Mouse (Mus musculus) neural tube, embryonic 13.5 days (tissue): ENCODE results near the gene Edc4. TPM values are rescaled to one million over a fixed set of nuclear protein-coding genes. Genes with fewer than 3 reads are reported as not detected.
"Not testable (repeated sequence)": the region's sequence is repeated elsewhere in the genome, so short reads cannot be mapped to it uniquely, and the experiment has no call there.

Experiments
- ATAC-seq: fragments of 200-750 bp; cut with Nextera tagmentation; 2 replicates; pipeline ENCODE4 v1.8.0; 2017; ENCODE audit warnings: low read depth, mild to moderate bottlenecking, moderate TSS enrichment, moderate library complexity
- H3K27ac ChIP-seq: fragments of 300-500 bp; sonication (generic); replicated peaks from 2 replicates; pipeline ENCODE4 v1.5.1; 2015; ENCODE audit warnings: moderate library complexity, mild to moderate bottlenecking, inconsistent platforms
- H3K27me3 ChIP-seq: fragments of 300-500 bp; sonication (generic); 2 replicates; pipeline ENCODE4 v1.6.1; 2015; ENCODE audit warnings: mild to moderate bottlenecking, inconsistent platforms
- H3K36me3 ChIP-seq: fragments of 300-500 bp; sonication (generic); 2 replicates; pipeline ENCODE4 v1.6.1; 2015; ENCODE audit warnings: mild to moderate bottlenecking, inconsistent platforms
- H3K4me1 ChIP-seq: fragments of 300-500 bp; sonication (generic); replicated peaks from 2 replicates; pipeline ENCODE4 v1.6.1; 2015; ENCODE audit warnings: inconsistent platforms
- H3K4me2 ChIP-seq: fragments of 300-500 bp; sonication (generic); 2 replicates; pipeline ENCODE4 v1.6.1; 2015; ENCODE audit warnings: inconsistent platforms, mild to moderate bottlenecking, moderate library complexity
- H3K4me3 ChIP-seq: fragments of 300-500 bp; sonication (generic); 2 replicates; pipeline ENCODE4 v1.5.1; 2015; ENCODE audit warnings: mild to moderate bottlenecking, inconsistent platforms
- H3K9ac ChIP-seq: fragments of 300-500 bp; sonication (generic); 2 replicates; pipeline ENCODE4 v1.6.1; 2015; ENCODE audit warnings: moderate library complexity, mild to moderate bottlenecking, inconsistent platforms
- H3K9me3 ChIP-seq: fragments of 300-500 bp; sonication (generic); 2 replicates; pipeline ENCODE4 v1.6.1; 2016; ENCODE audit warnings: inconsistent platforms
- WGBS: fragments of 180-500 bp; shearing (Covaris S2); methylation state at CpG from one replicate; pipeline ENCODE4 v1.1.7; 2015; 5-methylcytosine and 5-hydroxymethylcytosine counted together
- polyA plus RNA-seq: library from polyadenylated mRNA; unstranded; fragments of >200 nt; fragmentation: Nextera tagmentation; extraction: Ambion mirVana; gene quantifications from 2 replicates; pipeline ENCODE4 v1.2.1, GENCODE M21; 2015

Gene Edc4
- polyA plus RNA-seq = 43.9 and 48.6 TPM in 2 replicates

DNA sequence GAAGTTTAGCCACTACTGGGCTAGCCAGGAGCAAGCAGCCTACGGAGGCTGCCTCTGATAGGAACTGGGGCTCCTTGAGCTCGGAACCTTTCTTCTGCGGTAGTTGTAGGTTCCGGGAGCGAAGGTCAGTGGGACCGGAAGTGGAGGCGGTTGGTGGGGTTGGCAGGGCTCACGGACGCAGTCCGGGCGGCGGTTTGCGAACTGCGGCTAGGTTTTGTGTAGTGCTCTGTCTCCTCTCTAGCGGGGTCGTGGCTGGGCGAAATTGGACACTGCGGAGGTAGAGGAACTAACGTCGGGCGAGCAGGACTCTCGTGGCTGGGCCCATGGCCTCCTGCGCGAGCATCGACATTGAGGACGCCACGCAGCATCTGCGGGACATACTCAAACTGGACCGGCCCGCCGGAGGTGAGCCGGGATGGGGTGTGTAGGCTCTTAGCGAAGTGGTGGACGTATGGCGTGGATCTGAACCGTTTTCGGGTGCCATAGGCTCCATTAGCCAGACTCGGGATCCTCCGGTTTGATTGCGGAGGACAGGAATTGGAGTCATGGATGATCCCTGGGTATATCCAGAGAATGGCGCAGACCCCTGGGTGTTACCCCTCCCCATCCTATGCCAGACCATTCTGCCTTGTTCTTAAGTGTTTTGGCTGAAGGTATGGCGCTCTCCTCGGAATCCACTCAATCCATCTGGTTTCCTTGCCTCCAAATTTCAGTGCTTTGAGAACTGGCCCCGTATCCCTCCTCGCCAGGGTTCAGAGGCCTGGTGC is at the start of gene Edc4:
Edc4 (plus strand) TSS at position 128 of the 767 bp plus-strand sequence.
- WGBS = under 1% methylated on average over 45 of the region's 45 CpGs
- Histone ChIP-seq H3K36me3 (peaks cover 59% of the 10 kb centered on the region), H3K27me3 (no peaks in the 10 kb centered on the region), H3K9me3 (no peaks in the 10 kb centered on the region), H3K27ac (0 out of 2 replicates have a peak within 1 kb of the TSS, but pooled peaks have one; percentile 38), H3K4me2 (peak within 1 kb of the TSS; percentile 91), H3K9ac (peak within 1 kb of the TSS; percentile 91), H3K4me1 (peaks cover 31% of the 10 kb centered on the region), H3K4me3 (peak within 1 kb of the TSS; percentile 92)
- ATAC-seq = peak; percentile 89

DNA sequence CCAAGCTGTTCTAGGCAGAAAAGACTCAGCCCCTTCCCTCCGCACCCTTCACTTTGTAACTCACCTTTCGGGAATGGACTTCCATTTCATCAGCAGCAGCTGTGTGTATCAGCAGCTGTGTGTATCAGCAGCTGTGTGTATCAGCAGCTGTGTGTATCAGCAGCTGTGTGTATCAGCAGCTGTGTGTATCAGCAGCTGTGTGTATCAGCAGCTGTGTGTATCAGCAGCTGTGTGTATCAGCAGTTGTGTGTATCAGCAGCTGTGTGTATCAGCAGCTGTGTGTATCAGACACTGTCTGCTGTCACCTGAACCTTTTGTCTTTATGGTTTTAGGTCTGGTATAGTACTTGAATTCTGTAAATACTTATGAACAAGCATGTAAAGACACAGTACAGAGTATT is 46.9 kb upstream of the Edc4 start:
- WGBS = 87% methylated on average over 2 of the region's 2 CpGs
- not testable (repeated sequence) for ATAC-seq, H3K27me3 ChIP-seq

DNA sequence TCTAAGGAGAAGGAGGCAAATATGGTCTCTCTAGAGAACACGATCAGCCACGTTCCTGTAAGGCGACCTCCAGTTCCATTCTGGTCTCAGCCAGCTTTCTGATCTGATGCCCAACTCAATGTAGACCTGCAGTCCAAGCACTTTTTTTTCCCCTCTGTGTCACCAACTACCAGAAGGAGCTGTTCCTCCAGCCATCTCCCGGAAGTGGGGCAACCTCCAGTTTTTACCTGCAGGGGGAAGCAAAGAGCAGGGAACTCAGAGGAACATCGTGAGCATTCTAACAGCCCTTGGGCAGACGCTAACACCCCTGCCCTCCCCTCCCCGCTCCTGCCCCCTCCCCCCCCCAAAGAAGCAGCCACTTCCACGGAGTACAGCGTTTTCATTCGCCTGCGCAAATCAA is 45.4 kb upstream of the Edc4 start:
- H3K36me3 ChIP-seq = no peaks in the 10 kb centered on the region
- H3K4me2 ChIP-seq = no peak overlapping the region
- H3K27me3 ChIP-seq = 0 out of 2 replicates have a peak, but pooled peaks cover 3% of the 10 kb centered on the region
- H3K9ac ChIP-seq = no peak overlapping the region
- H3K27ac ChIP-seq = no peak overlapping the region
- H3K4me3 ChIP-seq = no peak overlapping the region
- 28% methylated on average over 11 of the region's 11 CpGs for WGBS
- no peaks in the 10 kb centered on the region for H3K9me3 ChIP-seq
- ATAC-seq = no peak
- H3K4me1 ChIP-seq = no peaks in the 10 kb centered on the region

More for the DNA sequence above, 46.9 kb upstream of the Edc4 start:
- H3K9ac ChIP-seq, H3K4me1 ChIP-seq, H3K9me3 ChIP-seq, H3K4me2 ChIP-seq, H3K27ac ChIP-seq, H3K36me3 ChIP-seq, H3K4me3 ChIP-seq: not testable (repeated sequence)

DNA sequence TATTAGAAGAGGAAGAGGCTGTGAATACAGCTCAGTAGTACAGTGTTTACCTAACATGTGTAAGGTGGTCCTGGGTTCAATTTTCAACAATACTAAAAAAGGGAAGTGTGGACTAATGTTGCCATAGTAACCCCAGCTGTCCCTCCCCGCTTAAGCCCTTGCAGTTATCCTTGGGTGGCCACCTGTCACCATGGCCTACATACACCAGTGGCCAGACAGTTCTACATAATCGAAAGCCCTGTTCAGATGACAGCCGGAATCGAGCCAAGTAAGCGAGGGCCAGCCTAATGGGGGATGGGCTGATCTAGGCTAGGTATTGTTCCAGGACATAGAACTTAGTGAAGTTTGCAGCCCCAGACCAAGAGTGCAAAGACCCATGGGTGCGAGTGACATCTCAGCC is 43.7 kb upstream of the Edc4 start:
- WGBS = 88% methylated on average over 6 of the region's 6 CpGs
- H3K4me1 ChIP-seq = no peaks in the 10 kb centered on the region
- no peaks in the 10 kb centered on the region for H3K9me3 ChIP-seq
- no peak for ATAC-seq
- H3K27me3 ChIP-seq = 0 out of 2 replicates have a peak, but pooled peaks cover 3% of the 10 kb centered on the region
- H3K4me2 ChIP-seq = no peak overlapping the region
- H3K36me3 ChIP-seq = peaks cover 11% of the 10 kb centered on the region; the same call in 1 of the 2 replicates
- no peak overlapping the region for H3K27ac ChIP-seq
- no peak overlapping the region for H3K4me3 ChIP-seq
- no peak overlapping the region for H3K9ac ChIP-seq

DNA sequence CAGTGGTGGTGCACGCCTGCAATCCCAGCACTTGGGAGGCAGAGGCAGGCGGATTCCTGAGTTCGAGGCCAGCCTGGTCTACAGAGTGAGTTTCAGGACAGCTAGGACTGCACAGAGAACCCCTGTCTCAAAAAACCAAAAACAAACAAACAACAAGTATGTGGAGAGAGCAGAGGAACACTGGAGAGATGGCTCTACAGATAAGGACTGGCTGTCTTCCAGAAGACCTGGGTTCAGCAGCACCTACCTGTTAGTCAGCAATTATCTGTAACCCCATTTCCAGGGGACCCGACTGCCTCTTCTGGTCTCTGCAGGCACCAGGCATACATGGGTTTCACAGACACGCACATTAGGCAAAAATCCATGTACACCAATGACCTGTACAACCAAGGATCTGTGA is 41.5 kb upstream of the Edc4 start:
- Histone ChIP-seq H3K4me3 (no peak overlapping the region), H3K4me1 (no peaks in the 10 kb centered on the region), H3K9me3 (no peaks in the 10 kb centered on the region), H3K4me2 (no peak overlapping the region), H3K27me3 (no peaks in the 10 kb centered on the region), H3K9ac (no peak overlapping the region), H3K36me3 (peaks cover 28% of the 10 kb centered on the region), H3K27ac (no peak overlapping the region)
- 92% methylated on average over 5 of the region's 5 CpGs for WGBS
- no peak for ATAC-seq

DNA sequence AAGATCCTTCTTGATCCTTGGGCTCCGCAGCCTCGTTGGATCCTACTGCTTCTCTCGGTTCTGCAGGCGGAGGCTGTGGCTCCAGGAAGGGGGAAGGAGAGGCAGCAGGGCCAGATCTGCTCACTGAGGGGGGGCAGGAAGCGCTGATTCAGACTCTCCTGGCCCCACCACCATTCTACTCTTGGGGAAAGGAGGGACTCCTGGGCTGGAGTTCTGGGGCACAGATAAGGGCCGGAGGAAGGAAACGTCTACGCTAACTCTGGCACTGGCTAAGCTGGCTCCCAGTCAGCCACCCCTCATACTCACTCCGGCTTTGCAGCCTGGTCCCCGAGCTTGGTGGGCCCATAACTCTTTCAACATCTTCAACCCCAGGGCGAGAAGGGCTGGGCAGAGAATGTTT is 34.0 kb upstream of the Edc4 start:
- Histone ChIP-seq H3K4me2 (no peak overlapping the region), H3K27ac (no peak overlapping the region), H3K9me3 (no peaks in the 10 kb centered on the region), H3K27me3 (no peaks in the 10 kb centered on the region), H3K4me3 (no peak overlapping the region), H3K4me1 (peaks cover 8% of the 10 kb centered on the region), H3K9ac (no peak overlapping the region), H3K36me3 (peaks cover 74% of the 10 kb centered on the region)
- WGBS = 91% methylated on average over 11 of the region's 11 CpGs
- ATAC-seq = no peak

DNA sequence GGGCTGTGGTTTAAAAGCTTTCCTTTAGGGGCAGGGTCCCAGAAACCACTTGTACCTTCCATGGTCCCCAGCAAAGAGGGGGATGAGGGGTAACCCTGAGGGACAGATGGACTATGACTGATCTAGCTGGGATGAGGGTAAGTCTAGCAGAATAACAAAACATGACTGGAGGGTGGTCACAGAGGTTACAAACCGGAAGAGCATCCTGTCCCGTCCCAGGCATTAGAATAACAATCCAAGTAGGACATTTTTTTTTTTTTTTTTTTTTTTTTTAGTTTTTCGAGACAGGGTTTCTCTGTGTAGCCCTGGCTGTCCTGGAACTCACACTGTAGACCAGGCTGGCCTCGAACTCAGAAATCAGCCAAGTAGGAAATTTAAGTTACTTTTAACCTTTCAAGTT is 30.7 kb upstream of the Edc4 start:
- no peak overlapping the region for H3K4me3 ChIP-seq
- no peaks in the 10 kb centered on the region for H3K27me3 ChIP-seq
- peak overlapping the region; percentile 0; the same call in 1 of the 2 replicates for H3K9ac ChIP-seq
- H3K4me1 ChIP-seq = peaks cover 12% of the 10 kb centered on the region
- H3K36me3 ChIP-seq = peaks cover 46% of the 10 kb centered on the region
- H3K9me3 ChIP-seq = no peaks in the 10 kb centered on the region
- no peak overlapping the region for H3K27ac ChIP-seq
- WGBS = 75% methylated on average over 4 of the region's 4 CpGs
- peak overlapping the region; percentile 41; the same call in 1 of the 2 replicates for H3K4me2 ChIP-seq
- ATAC-seq = no peak

DNA sequence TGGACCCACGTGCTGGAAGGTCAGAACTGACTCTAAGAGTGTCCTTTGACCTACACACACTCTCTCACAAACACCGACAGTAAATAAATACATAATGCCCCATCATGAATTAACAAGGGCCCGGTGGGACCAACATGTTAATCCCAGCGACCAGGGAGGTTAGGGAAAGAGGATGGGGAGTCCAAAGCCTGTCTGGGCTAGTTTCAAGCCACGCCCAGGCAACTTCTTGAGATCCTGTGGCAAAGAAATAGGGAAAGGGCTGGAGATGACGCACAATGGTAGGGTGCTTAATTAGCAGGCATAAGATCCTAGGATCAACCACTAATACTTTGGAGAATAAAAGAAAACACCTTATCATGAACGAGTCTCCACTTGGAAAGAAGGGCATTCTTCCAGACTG is 30.1 kb upstream of the Edc4 start:
- WGBS = 83% methylated on average over 7 of the region's 7 CpGs
- Histone ChIP-seq H3K4me3 (peak overlapping the region; percentile 12; the same call in 1 of the 2 replicates), H3K4me1 (peaks cover 15% of the 10 kb centered on the region), H3K4me2 (peak overlapping the region; percentile 41), H3K27ac (no peak overlapping the region), H3K27me3 (no peaks in the 10 kb centered on the region), H3K36me3 (peaks cover 41% of the 10 kb centered on the region), H3K9ac (peak overlapping the region; percentile 0), H3K9me3 (no peaks in the 10 kb centered on the region)
- no peak for ATAC-seq

DNA sequence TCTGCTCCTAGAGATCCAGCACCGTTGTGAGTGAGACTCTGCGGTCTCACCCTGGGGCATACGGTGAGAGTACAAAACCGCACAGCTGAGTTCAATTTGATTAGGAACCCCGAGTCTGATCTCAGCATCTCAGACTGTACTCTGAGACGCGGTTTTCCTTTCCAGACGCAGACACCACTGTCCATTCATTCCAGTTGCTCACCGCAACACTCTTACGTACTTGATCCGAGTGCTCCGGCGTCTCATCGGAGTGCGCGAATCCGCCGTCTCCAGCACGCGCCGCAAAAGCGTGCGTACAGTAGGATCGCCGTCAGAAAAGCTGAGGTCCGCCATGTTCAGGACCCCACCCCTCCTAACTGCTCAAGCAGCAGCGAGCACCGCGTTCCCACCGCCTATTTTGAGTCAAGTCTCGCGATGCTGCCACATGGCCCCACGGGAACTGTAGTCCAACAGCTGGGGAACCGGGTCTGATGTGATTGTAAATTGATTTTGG is 29.0 kb upstream of the Edc4 start:
- peak; percentile 75 for ATAC-seq
- under 1% methylated on average over 34 of the region's 34 CpGs for WGBS
- Histone ChIP-seq H3K9ac (peak overlapping the region; percentile 79), H3K9me3 (no peaks in the 10 kb centered on the region), H3K4me3 (peak overlapping the region; percentile 62), H3K36me3 (peaks cover 30% of the 10 kb centered on the region), H3K27me3 (no peaks in the 10 kb centered on the region), H3K4me1 (peaks cover 25% of the 10 kb centered on the region), H3K4me2 (peak overlapping the region; percentile 72), H3K27ac (peak overlapping the region; percentile 84)

DNA sequence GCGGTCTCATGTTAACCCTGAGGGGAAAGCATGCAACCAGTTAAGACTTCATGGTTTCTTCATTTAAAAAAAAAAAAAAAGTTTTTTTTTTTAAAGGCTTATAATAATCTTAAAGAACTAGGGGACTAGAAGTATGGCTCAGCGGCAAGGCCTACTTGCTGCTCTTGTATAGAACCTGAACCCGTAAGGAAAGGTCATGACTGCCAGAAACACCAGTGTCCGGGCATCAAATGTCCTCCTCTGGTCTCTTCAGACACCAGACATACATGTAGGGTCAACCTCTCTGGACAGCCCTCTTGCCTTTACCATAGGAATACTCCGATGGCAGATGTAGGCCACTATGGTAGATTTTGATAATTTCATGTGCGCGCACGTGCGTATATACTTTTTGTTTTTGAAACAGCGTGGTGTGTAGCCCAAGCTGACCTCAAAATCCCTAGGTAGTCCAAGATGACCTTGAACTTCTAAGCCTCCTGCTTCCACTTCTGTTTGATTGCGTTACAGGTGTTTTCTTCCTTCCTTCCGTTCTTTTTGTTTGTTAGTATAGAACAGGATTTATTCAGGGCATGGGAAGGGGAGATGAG is 28.4 kb upstream of the Edc4 start:
- H3K9me3 ChIP-seq = no peaks in the 10 kb centered on the region
- H3K4me2 ChIP-seq = peak overlapping the region; percentile 72; the same call in 1 of the 2 replicates
- H3K4me1 ChIP-seq = peaks cover 31% of the 10 kb centered on the region
- H3K27ac ChIP-seq = no peak overlapping the region
- ATAC-seq = no peak
- WGBS = 81% methylated on average over 12 of the region's 12 CpGs
- H3K4me3 ChIP-seq = peak overlapping the region; percentile 62
- no peaks in the 10 kb centered on the region for H3K27me3 ChIP-seq
- peaks cover 24% of the 10 kb centered on the region for H3K36me3 ChIP-seq
- H3K9ac ChIP-seq = no peak overlapping the region

DNA sequence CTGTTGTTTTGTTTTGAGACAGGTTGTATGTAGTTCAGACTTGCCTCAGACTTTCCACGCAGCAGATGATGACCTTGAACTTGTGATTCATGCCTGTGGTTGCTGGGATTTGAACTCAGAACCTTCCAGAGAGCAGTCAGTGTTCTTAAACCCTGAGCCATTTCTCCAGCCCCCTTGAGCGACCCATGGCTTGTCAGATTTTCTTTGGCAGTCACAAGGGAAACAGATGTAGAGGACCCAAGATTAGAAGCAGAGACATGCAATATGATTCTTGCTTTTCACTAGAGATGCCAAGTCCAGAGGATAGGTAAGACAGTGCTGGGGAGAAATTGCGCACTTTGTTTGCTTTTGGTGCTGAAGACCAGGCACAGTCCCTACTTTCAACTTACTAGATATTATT is 27.5 kb upstream of the Edc4 start, which contains the start of gene Cenpt:
Cenpt (minus strand) TSS at position 101 of the 400 bp plus-strand sequence.
- no peak within 1 kb of the TSS for H3K27ac ChIP-seq

DNA sequence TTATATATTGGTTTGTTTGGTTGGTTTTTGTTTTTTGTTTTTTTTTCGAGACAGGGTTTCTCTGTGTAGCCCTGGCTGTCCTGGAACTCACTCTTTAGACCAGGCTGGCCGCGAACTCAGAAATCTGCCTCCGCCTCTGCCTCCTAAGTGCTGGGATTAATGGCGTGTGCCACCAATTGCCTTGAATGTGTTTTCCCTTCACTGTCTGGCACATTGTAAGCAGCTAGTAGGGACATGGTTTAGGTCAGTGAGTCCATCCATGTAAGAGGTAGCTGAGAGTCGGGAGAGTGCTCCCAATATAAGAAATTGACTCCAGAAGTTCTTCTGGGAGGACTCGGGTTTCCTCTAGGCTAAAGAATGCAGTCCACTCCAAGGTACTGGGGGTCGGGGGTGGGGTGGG is 26.4 kb upstream of the Edc4 start:
- H3K27ac ChIP-seq = peak overlapping the region; percentile 46; the same call in 1 of the 2 replicates
- ATAC-seq = no peak; the same call in none of the 2 replicates

More for the DNA sequence above, 27.5 kb upstream of the Edc4 start, which contains the start of gene Cenpt:
- H3K27me3 ChIP-seq = no peaks in the 10 kb centered on the region
- peak within 1 kb of the TSS; percentile 62 for H3K4me3 ChIP-seq
- H3K4me1 ChIP-seq = peaks cover 40% of the 10 kb centered on the region
- H3K4me2 ChIP-seq = peak within 1 kb of the TSS; percentile 72; the same call in 1 of the 2 replicates
- no peak within 1 kb of the TSS for H3K9ac ChIP-seq
- peaks cover 15% of the 10 kb centered on the region for H3K36me3 ChIP-seq
- 98% methylated on average over 3 of the region's 3 CpGs for WGBS
- ATAC-seq = no peak
- no peaks in the 10 kb centered on the region for H3K9me3 ChIP-seq

More for the DNA sequence above, 26.4 kb upstream of the Edc4 start:
- WGBS = 26% methylated on average over 8 of the region's 8 CpGs
- peak overlapping the region; percentile 39 for H3K4me2 ChIP-seq
- peak overlapping the region; percentile 89 for H3K9ac ChIP-seq
- no peaks in the 10 kb centered on the region for H3K27me3 ChIP-seq
- peak overlapping the region; percentile 83 for H3K4me3 ChIP-seq
- H3K9me3 ChIP-seq = no peaks in the 10 kb centered on the region
- peaks cover 51% of the 10 kb centered on the region for H3K4me1 ChIP-seq
- H3K36me3 ChIP-seq = peaks cover 11% of the 10 kb centered on the region; the same call in 1 of the 2 replicates
